Mouse (Mus musculus): ENCODE data around the gene Tex16.

The Tex16 gene

DNA sequence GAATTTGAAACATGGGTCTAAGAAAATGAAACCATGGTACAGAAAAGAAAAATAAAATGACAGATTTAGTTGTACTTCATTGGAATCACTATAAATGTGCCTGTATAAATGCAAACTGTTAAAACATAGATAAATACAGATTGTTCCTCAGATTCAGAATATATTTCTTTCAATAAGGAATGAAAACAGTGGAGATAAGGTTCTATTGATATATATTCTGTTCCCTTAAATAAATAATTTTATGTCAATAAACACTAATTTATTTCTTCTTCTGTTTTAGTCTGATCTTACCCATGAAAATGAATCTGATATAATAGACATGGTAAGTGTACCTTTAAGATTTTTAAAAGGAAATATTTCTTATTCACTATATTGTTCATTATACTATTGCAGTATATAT is at the start of gene Tex16:
Gene Tex16, plus strand, starts transcription at position 301 of the 400 bp plus-strand sequence.
- TF ChIP-seq GATA4 (IDR thresholded peaks at IDR 0.05; ENCODE audit: insufficient replicate concordance, low read length): no peak

DNA sequence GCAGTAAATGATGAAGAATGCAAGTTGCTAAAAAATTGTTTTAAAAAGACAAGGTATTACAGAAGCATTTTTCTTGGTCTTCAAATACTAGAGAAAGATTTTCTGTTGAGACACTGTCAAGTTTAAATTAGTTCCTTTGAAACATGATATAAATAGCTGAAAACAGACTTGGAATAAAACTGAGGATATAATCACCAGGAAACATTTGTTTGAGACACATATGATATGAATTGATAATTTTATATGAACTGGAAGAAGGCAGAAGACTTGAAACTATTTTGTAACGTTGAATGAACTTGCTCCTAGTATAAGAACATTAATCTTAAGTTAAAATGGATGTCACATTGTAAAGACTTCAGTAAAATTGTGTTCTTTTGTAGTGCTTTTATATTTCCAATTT is 11.1 kb upstream of the Tex16 start:
- no peak for TF ChIP-seq GATA4 (IDR thresholded peaks at IDR 0.05; ENCODE audit: insufficient replicate concordance, low read length)
